Mouse (Mus musculus) brain, embryonic 14.5 days (tissue): Measurements from ENCODE around the gene Ap1b1. TPM values are rescaled to one million over a fixed set of nuclear protein-coding genes. Genes with fewer than 3 reads are reported as not detected.
A peak's percentile ranks its signal among the peaks of the same experiment; 100 is the strongest.

Experiments
- DNase-seq: peaks from one replicate; pipeline ENCODE4 v3.0.0-alpha.2; 2011; ENCODE audit warnings: low read depth
- CTCF ChIP-seq: fragments of 200-500 bp; IDR thresholded peaks from 2 replicates; pipeline ENCODE4 v1.5.1; 2012; ENCODE audit warnings: inconsistent platforms, mild to moderate bottlenecking, moderate library complexity, borderline replicate concordance; ENCODE audit not compliant: insufficient read depth, insufficient read length; ENCODE audit errors: extremely low read depth
- POLR2A ChIP-seq: fragments of 200-500 bp; IDR thresholded peaks from 2 replicates; pipeline ENCODE4 v1.6.1; 2012; ENCODE audit warnings: mild to moderate bottlenecking, inconsistent platforms, borderline replicate concordance; ENCODE audit not compliant: poor library complexity, insufficient read depth, insufficient read length, severe bottlenecking; ENCODE audit errors: extremely low read depth
- polyA plus RNA-seq: library from polyadenylated mRNA; depleted of rRNA; stranded (reverse); fragments of >200 nt; gene quantifications from 2 replicates; pipeline ENCODE4 v1.2.3, GENCODE M21; 2012

The Ap1b1 gene
- polyA plus RNA-seq, 1 experiment, result 115 TPM

GRCm38 (mm10) chr11:5057064-5057463 lies 70.4 kb downstream of the Ap1b1 start:
- no peak for TF ChIP-seq CTCF
- TF ChIP-seq POLR2A, result no peak
- no peak for DNase-seq

- TF ChIP-seq POLR2A (no peak), CTCF (no peak)
Measured at GRCm38 (mm10) chr11:5057541-5057855, 70.9 kb downstream of the Ap1b1 start.

GRCm38 (mm10) chr11:5057856-5058641 lies 71.4 kb downstream of the Ap1b1 start, which contains the start of gene Rasl10a:
Gene Rasl10a (plus strand): TSS chr11:5058128.
- peak; percentile 18 for DNase-seq
- no peak for TF ChIP-seq POLR2A
- no peak for TF ChIP-seq CTCF

More at GRCm38 (mm10) chr11:5057541-5057855, 70.9 kb downstream of the Ap1b1 start:
- DNase-seq, result no peak

GRCm38 (mm10) chr11:5058783-5059182 lies 72.2 kb downstream of the Ap1b1 start:
- TF ChIP-seq CTCF, result no peak
- TF ChIP-seq POLR2A, result no peak
- DNase-seq, result no peak

- TF ChIP-seq POLR2A (no peak), CTCF (no peak)
- no peak for DNase-seq
Measured at GRCm38 (mm10) chr11:5059230-5059629, 72.6 kb downstream of the Ap1b1 start.

- TF ChIP-seq CTCF, result peak; percentile 83
- TF ChIP-seq POLR2A, result no peak
- DNase-seq, result peak; percentile 39
Measured at GRCm38 (mm10) chr11:5059704-5060156, 73.1 kb downstream of the Ap1b1 start.

- TF ChIP-seq POLR2A, result no peak
- no peak for TF ChIP-seq CTCF
- no peak for DNase-seq
Measured at GRCm38 (mm10) chr11:5060756-5061412, 74.3 kb downstream of the Ap1b1 start.

- DNase-seq, result peak; percentile 79
- TF ChIP-seq CTCF (no peak), POLR2A (no peak)
Measured at GRCm38 (mm10) chr11:5061413-5062139, 75.0 kb downstream of the Ap1b1 start.

GRCm38 (mm10) chr11:5062326-5062725 lies 75.7 kb downstream of the Ap1b1 start:
- DNase-seq, result no peak
- TF ChIP-seq CTCF (no peak), POLR2A (no peak)

GRCm38 (mm10) chr11:5062860-5063505 lies 76.4 kb downstream of the Ap1b1 start:
- no peak for DNase-seq
- TF ChIP-seq CTCF, result no peak
- TF ChIP-seq POLR2A, result no peak

GRCm38 (mm10) chr11:5063561-5064281 lies 77.1 kb downstream of the Ap1b1 start:
- no peak for TF ChIP-seq CTCF
- no peak for TF ChIP-seq POLR2A
- no peak for DNase-seq
